Mouse (Mus musculus): ENCODE measurements around the gene Cep95. TPM values are rescaled to one million over a fixed set of nuclear protein-coding genes. Genes with fewer than 3 reads are reported as not detected.

Cep95 gene
- polyA plus RNA-seq, 1 experiment from 2014 or later = 12.2 TPM

GRCm38 (mm10) chr11:106821397-106821796 is 32.3 kb downstream of the Cep95 start:
- Histone ChIP-seq H3K9ac (ENCODE audit: low read length) (no peak overlapping the region), H3K36me3 (ENCODE audit: control insufficient read depth, insufficient read depth, low read length) (peaks cover 64% of the 10 kb centered on the region), H3K27me3 (replicated peaks; ENCODE audit: control insufficient read depth, insufficient read depth, low read length) (no peaks in the 10 kb centered on the region), H3K27ac (ENCODE audit: low read depth, low read length) (no peak overlapping the region), H3K4me3 (ENCODE audit: low read depth, low read length) (no peak overlapping the region), H3K4me1 (ENCODE audit: control insufficient read depth, insufficient read depth, low read length) (peaks cover 6% of the 10 kb centered on the region), H3K4me2 (ENCODE audit: low read length) (no peak overlapping the region), H3K9me3 (replicated peaks; ENCODE audit: control insufficient read depth, low read length) (no peaks in the 10 kb centered on the region)
- WGBS = 88% methylated on average over 6 of the region's 6 CpGs
- DNase-seq (ENCODE audit: low spot score) (no peak), ATAC-seq (no peak)

- Histone ChIP-seq H3K27ac (ENCODE audit: low read depth, low read length) (no peak overlapping the region), H3K4me3 (ENCODE audit: low read depth, low read length) (no peak overlapping the region), H3K9ac (ENCODE audit: low read length) (no peak overlapping the region), H3K27me3 (replicated peaks; ENCODE audit: control insufficient read depth, insufficient read depth, low read length) (no peaks in the 10 kb centered on the region), H3K4me2 (ENCODE audit: low read length) (no peak overlapping the region), H3K9me3 (replicated peaks; ENCODE audit: control insufficient read depth, low read length) (no peaks in the 10 kb centered on the region), H3K4me1 (ENCODE audit: control insufficient read depth, insufficient read depth, low read length) (peaks cover 4% of the 10 kb centered on the region), H3K36me3 (ENCODE audit: control insufficient read depth, insufficient read depth, low read length) (peaks cover 64% of the 10 kb centered on the region)
- DNase-seq (ENCODE audit: low spot score) = no peak
- 90% methylated on average over 8 of the region's 8 CpGs for WGBS
- no peak for ATAC-seq
These were observed 33.4 kb downstream of the Cep95 start for GRCm38 (mm10) chr11:106822491-106822890.

- H3K9me3 ChIP-seq (replicated peaks; ENCODE audit: control insufficient read depth, low read length) = no peaks in the 10 kb centered on the region
- H3K36me3 ChIP-seq (ENCODE audit: control insufficient read depth, insufficient read depth, low read length) = peaks cover 68% of the 10 kb centered on the region
- no peaks in the 10 kb centered on the region for H3K27me3 ChIP-seq (replicated peaks; ENCODE audit: control insufficient read depth, insufficient read depth, low read length)
- H3K4me2 ChIP-seq (ENCODE audit: low read length) = no peak overlapping the region
- H3K4me1 ChIP-seq (ENCODE audit: control insufficient read depth, insufficient read depth, low read length) = peaks cover 4% of the 10 kb centered on the region
- H3K4me3 ChIP-seq (ENCODE audit: low read depth, low read length) = no peak overlapping the region
- no peak for ATAC-seq
- no peak for DNase-seq (ENCODE audit: low spot score)
- 80% methylated on average over 5 of the region's 5 CpGs for WGBS
- no peak overlapping the region for H3K9ac ChIP-seq (ENCODE audit: low read length)
- H3K27ac ChIP-seq (ENCODE audit: low read depth, low read length) = no peak overlapping the region; the same call in 1 of the 2 replicates
These were observed 33.9 kb downstream of the Cep95 start for GRCm38 (mm10) chr11:106822911-106823310.

- Histone ChIP-seq H3K4me3 (ENCODE audit: low read depth, low read length) (no peak overlapping the region), H3K9ac (ENCODE audit: low read length) (no peak overlapping the region), H3K27ac (ENCODE audit: low read depth, low read length) (no peak overlapping the region), H3K4me2 (ENCODE audit: low read length) (no peak overlapping the region), H3K36me3 (ENCODE audit: control insufficient read depth, insufficient read depth, low read length) (peaks cover 72% of the 10 kb centered on the region), H3K4me1 (ENCODE audit: control insufficient read depth, insufficient read depth, low read length) (no peaks in the 10 kb centered on the region), H3K27me3 (replicated peaks; ENCODE audit: control insufficient read depth, insufficient read depth, low read length) (no peaks in the 10 kb centered on the region), H3K9me3 (replicated peaks; ENCODE audit: control insufficient read depth, low read length) (no peaks in the 10 kb centered on the region)
- DNase-seq (ENCODE audit: low spot score) (no peak), ATAC-seq (no peak)
- 91% methylated on average over 8 of the region's 8 CpGs for WGBS
These were observed 34.7 kb downstream of the Cep95 start for GRCm38 (mm10) chr11:106823741-106824140.

- Histone ChIP-seq H3K27ac (ENCODE audit: low read depth, low read length) (no peak overlapping the region), H3K9ac (ENCODE audit: low read length) (no peak overlapping the region), H3K4me2 (ENCODE audit: low read length) (no peak overlapping the region), H3K9me3 (replicated peaks; ENCODE audit: control insufficient read depth, low read length) (no peaks in the 10 kb centered on the region), H3K4me3 (ENCODE audit: low read depth, low read length) (no peak overlapping the region), H3K27me3 (replicated peaks; ENCODE audit: control insufficient read depth, insufficient read depth, low read length) (no peaks in the 10 kb centered on the region), H3K36me3 (ENCODE audit: control insufficient read depth, insufficient read depth, low read length) (peaks cover 71% of the 10 kb centered on the region), H3K4me1 (ENCODE audit: control insufficient read depth, insufficient read depth, low read length) (no peaks in the 10 kb centered on the region)
- no peak for DNase-seq (ENCODE audit: low spot score)
- 96% methylated on average over 10 of the region's 10 CpGs for WGBS
- no peak for ATAC-seq
These were observed 35.4 kb downstream of the Cep95 start for GRCm38 (mm10) chr11:106824403-106824802.

- WGBS = 94% methylated on average over 7 of the region's 7 CpGs
- no peak for DNase-seq (ENCODE audit: low spot score)
These were observed 39.0 kb downstream of the Cep95 start for GRCm38 (mm10) chr11:106828079-106828478.

GRCm38 (mm10) chr11:106842002-106842401 is 53.0 kb downstream of the Cep95 start:
- peaks cover 59% of the 10 kb centered on the region for H3K36me3 ChIP-seq (ENCODE audit: control insufficient read depth, insufficient read depth, low read length)
- no peak overlapping the region for H3K27ac ChIP-seq (ENCODE audit: low read depth, low read length)
- H3K9me3 ChIP-seq (replicated peaks; ENCODE audit: control insufficient read depth, low read length) = no peaks in the 10 kb centered on the region
- no peak for ATAC-seq
- no peak overlapping the region for H3K4me3 ChIP-seq (ENCODE audit: low read depth, low read length)
- H3K27me3 ChIP-seq (replicated peaks; ENCODE audit: control insufficient read depth, insufficient read depth, low read length) = no peaks in the 10 kb centered on the region
- H3K4me1 ChIP-seq (ENCODE audit: control insufficient read depth, insufficient read depth, low read length) = no peaks in the 10 kb centered on the region
- WGBS = 95% methylated on average over 3 of the region's 3 CpGs
- no peak overlapping the region for H3K9ac ChIP-seq (ENCODE audit: low read length)
- H3K4me2 ChIP-seq (ENCODE audit: low read length) = no peak overlapping the region
- DNase-seq (ENCODE audit: low spot score) = no peak

More at GRCm38 (mm10) chr11:106828079-106828478, 39.0 kb downstream of the Cep95 start:
- Histone ChIP-seq H3K27ac (ENCODE audit: low read depth, low read length) (no peak overlapping the region), H3K27me3 (replicated peaks; ENCODE audit: control insufficient read depth, insufficient read depth, low read length) (no peaks in the 10 kb centered on the region), H3K4me3 (ENCODE audit: low read depth, low read length) (no peak overlapping the region), H3K9ac (ENCODE audit: low read length) (no peak overlapping the region), H3K4me1 (ENCODE audit: control insufficient read depth, insufficient read depth, low read length) (no peaks in the 10 kb centered on the region), H3K36me3 (ENCODE audit: control insufficient read depth, insufficient read depth, low read length) (peaks cover 75% of the 10 kb centered on the region), H3K4me2 (ENCODE audit: low read length) (no peak overlapping the region), H3K9me3 (replicated peaks; ENCODE audit: control insufficient read depth, low read length) (no peaks in the 10 kb centered on the region)
- no peak for ATAC-seq

GRCm38 (mm10) chr11:106851438-106851837 is 62.4 kb downstream of the Cep95 start:
- ATAC-seq (no peak), DNase-seq (ENCODE audit: low spot score) (peak; percentile 59)
- Histone ChIP-seq H3K9ac (ENCODE audit: low read length) (no peak overlapping the region), H3K9me3 (replicated peaks; ENCODE audit: control insufficient read depth, low read length) (no peaks in the 10 kb centered on the region), H3K4me3 (ENCODE audit: low read depth, low read length) (no peak overlapping the region), H3K4me1 (ENCODE audit: control insufficient read depth, insufficient read depth, low read length) (no peaks in the 10 kb centered on the region), H3K4me2 (ENCODE audit: low read length) (no peak overlapping the region), H3K27ac (ENCODE audit: low read depth, low read length) (no peak overlapping the region), H3K36me3 (ENCODE audit: control insufficient read depth, insufficient read depth, low read length) (peaks cover 58% of the 10 kb centered on the region), H3K27me3 (replicated peaks; ENCODE audit: control insufficient read depth, insufficient read depth, low read length) (no peaks in the 10 kb centered on the region)
- 56% methylated on average over 2 of the region's 2 CpGs for WGBS
